Mouse (Mus musculus) CH12.LX (cell line): ENCODE results near the gene Dlg2. TPM values are rescaled to one million over a fixed set of nuclear protein-coding genes. Genes with fewer than 3 reads are reported as not detected.

Source experiments
- DNase-seq: peaks from one replicate; pipeline ENCODE4 v3.0.0-alpha.2; 2013; ENCODE audit errors: extremely low read depth
- H3K27ac ChIP-seq: 2 replicates; pipeline ENCODE4 v1.5.1; 2012; ENCODE audit warnings: low read depth, mild to moderate bottlenecking, control low read depth, moderate library complexity; ENCODE audit not compliant: insufficient read depth
- H3K27me3 ChIP-seq: replicated peaks from 2 replicates; pipeline ENCODE3; 2012; ENCODE audit warnings: inconsistent platforms
- H3K36me3 ChIP-seq, 2 experiments: replicated peaks in 1 of 2; 2 replicates each; pipeline versions ENCODE3 to v1.6.1; 2012; ENCODE audit warnings: inconsistent platforms in 1 of 2, low read length in 1 of 2, mild to moderate bottlenecking in 1 of 2, mixed read lengths in 1 of 2, moderate library complexity in 1 of 2; ENCODE audit not compliant: control insufficient read depth in 1 of 2, insufficient read depth in 1 of 2
- H3K4me1 ChIP-seq, 2 experiments: 2 replicates each; pipeline ENCODE4 v1.6.1; 2012; ENCODE audit warnings: inconsistent platforms in 1 of 2, moderate library complexity in 1 of 2; ENCODE audit not compliant: insufficient read depth in 2 of 2, control insufficient read depth in 1 of 2
- H3K4me2 ChIP-seq: 2 replicates; pipeline ENCODE4 v1.6.1; 2012; ENCODE audit warnings: low read depth, mild to moderate bottlenecking, control low read depth; ENCODE audit not compliant: poor library complexity, insufficient read depth, severe bottlenecking
- H3K4me3 ChIP-seq, 3 experiments: fragments of 150-350 bp in 1 of 3; sonication (generic) in 1 of 3; replicated peaks in 1 of 3; 2 replicates each; pipeline versions ENCODE3 to v1.5.1; 2011 to 2012; ENCODE audit warnings: low read depth in 2 of 3, low read length in 2 of 3, mild to moderate bottlenecking in 2 of 3, moderate library complexity in 2 of 3, control low read depth in 1 of 3, improper control_type of control experiment in 1 of 3, inconsistent platforms in 1 of 3, mixed read lengths in 1 of 3; ENCODE audit not compliant: poor library complexity in 1 of 3
- H3K79me2 ChIP-seq: replicated peaks from 2 replicates; pipeline ENCODE4 v1.6.1; 2012; ENCODE audit warnings: mild to moderate bottlenecking, moderate library complexity; ENCODE audit not compliant: control insufficient read depth, poor library complexity, insufficient read depth, severe bottlenecking; ENCODE audit errors: extremely low read depth
- H3K9ac ChIP-seq: 2 replicates; pipeline ENCODE4 v1.6.1; 2012; ENCODE audit warnings: low read depth, mild to moderate bottlenecking, control low read depth, moderate library complexity; ENCODE audit not compliant: insufficient read depth
- H3K9me3 ChIP-seq: replicated peaks from 2 replicates; pipeline ENCODE3; 2012; ENCODE audit warnings: low read length, inconsistent platforms, mixed read lengths
- BHLHE40 ChIP-seq: IDR thresholded peaks from 2 replicates; pipeline ENCODE4 v1.6.1; 2011; ENCODE audit warnings: mild to moderate bottlenecking, low read depth, low read length, improper control_type of control experiment
- CHD1 ChIP-seq: IDR thresholded peaks from 2 replicates; pipeline ENCODE4 v1.6.1; 2012; ENCODE audit warnings: low read depth, low read length, improper control_type of control experiment, inconsistent platforms
- CHD2 ChIP-seq: IDR thresholded peaks from 2 replicates; pipeline ENCODE4 v1.6.1; 2011; ENCODE audit warnings: low read length, improper control_type of control experiment
- CTCF ChIP-seq, 2 experiments: IDR thresholded peaks in 1 of 2; conservative IDR thresholded peaks in 1 of 2; 2 replicates each; pipeline ENCODE4 v1.5.1; 2011 to 2012; ENCODE audit warnings: low read depth in 2 of 2, low read length in 2 of 2, improper control_type of control experiment in 1 of 2, inconsistent platforms in 1 of 2, mild to moderate bottlenecking in 1 of 2, moderate library complexity in 1 of 2
- JUN ChIP-seq: IDR thresholded peaks from 2 replicates; pipeline ENCODE4 v1.6.1; 2011; ENCODE audit warnings: low read depth, mild to moderate bottlenecking, low read length, improper control_type of control experiment, moderate library complexity; ENCODE audit not compliant: insufficient read depth
- JUND ChIP-seq: conservative IDR thresholded peaks from 2 replicates; pipeline ENCODE4 v1.6.1; 2011; ENCODE audit warnings: low read depth, low read length, improper control_type of control experiment
- KAT2A ChIP-seq: IDR thresholded peaks from 2 replicates; pipeline ENCODE4 v1.6.1; 2012; ENCODE audit warnings: low read length, improper control_type of control experiment, inconsistent platforms; ENCODE audit not compliant: insufficient replicate concordance
- MAFK ChIP-seq: IDR thresholded peaks from 2 replicates; pipeline ENCODE4 v1.6.1; 2011; ENCODE audit warnings: low read length, improper control_type of control experiment; ENCODE audit not compliant: insufficient replicate concordance
- MAX ChIP-seq: IDR thresholded peaks from 2 replicates; pipeline ENCODE4 v1.6.1; 2011; ENCODE audit warnings: low read length, improper control_type of control experiment
- MAZ ChIP-seq: IDR thresholded peaks from 2 replicates; pipeline ENCODE4 v1.6.1; 2012; ENCODE audit warnings: low read depth, mild to moderate bottlenecking, inconsistent platforms, low read length, improper control_type of control experiment, moderate library complexity
- MXI1 ChIP-seq: IDR thresholded peaks from 2 replicates; pipeline ENCODE4 v1.6.1; 2011; ENCODE audit warnings: mild to moderate bottlenecking, low read depth, low read length, improper control_type of control experiment
- POLR2AphosphoS2 ChIP-seq: IDR thresholded peaks from 2 replicates; pipeline ENCODE4 v1.6.1; 2011; ENCODE audit warnings: low read depth, low read length, improper control_type of control experiment
- RAD21 ChIP-seq: IDR thresholded peaks from 2 replicates; pipeline ENCODE4 v1.6.1; 2011; ENCODE audit warnings: low read depth, mild to moderate bottlenecking, low read length, improper control_type of control experiment, moderate library complexity
- RCOR1 ChIP-seq: conservative IDR thresholded peaks from 2 replicates; pipeline ENCODE4 v1.6.1; 2012; ENCODE audit warnings: low read depth, mild to moderate bottlenecking, inconsistent platforms, low read length, improper control_type of control experiment
- SIN3A ChIP-seq: IDR thresholded peaks from 2 replicates; pipeline ENCODE4 v1.6.1; 2012; ENCODE audit warnings: low read length, improper control_type of control experiment, inconsistent platforms
- SMC3 ChIP-seq: IDR thresholded peaks from 2 replicates; pipeline ENCODE4 v1.6.1; 2011; ENCODE audit warnings: low read depth, low read length, improper control_type of control experiment
- UBTF ChIP-seq: IDR thresholded peaks from 2 replicates; pipeline ENCODE4 v1.6.1; 2012; ENCODE audit warnings: low read depth, mild to moderate bottlenecking, inconsistent platforms, low read length, improper control_type of control experiment, moderate library complexity
- USF2 ChIP-seq: conservative IDR thresholded peaks from 2 replicates; pipeline ENCODE4 v1.6.1; 2011; ENCODE audit warnings: low read depth, low read length, improper control_type of control experiment
- ZKSCAN1 ChIP-seq: IDR thresholded peaks from 2 replicates; pipeline ENCODE4 v1.6.1; 2012; ENCODE audit warnings: low read depth, inconsistent platforms, low read length, improper control_type of control experiment, borderline replicate concordance
- ZNF384 ChIP-seq: IDR thresholded peaks from 2 replicates; pipeline ENCODE4 v1.6.1; 2012; ENCODE audit warnings: low read depth, low read length, improper control_type of control experiment, inconsistent platforms
- dilution Hi-C: fragments of 300-500 bp; cut with MboI; formaldehyde crosslinking; loops from 2 replicates; pipeline ENCODE4 v1.14.3; 2020; ENCODE audit warnings: low sequenced_read_pairs; ENCODE audit not compliant: extremely low pct_unique_long_range_greater_than_20kb, extremely low pct_ligation_motif_present
- in situ Hi-C: fragments of 300-500 bp; cut with MboI; formaldehyde crosslinking; loops from 3 replicates; pipeline ENCODE4 v1.14.3; 2019; ENCODE audit warnings: low sequenced_read_pairs, low pct_ligation_motif_present, low pct_unique_long_range_greater_than_20kb, mixed read lengths
- polyA plus RNA-seq: library from polyadenylated mRNA; unstranded; fragments of >175 nt; gene quantifications from 2 replicates; pipeline ENCODE4 v1.2.1, GENCODE M21; 2012; ENCODE audit warnings: low read depth; ENCODE audit not compliant: insufficient read length
- total RNA-seq, 2 experiments: library from RNA; depleted of rRNA; stranded (reverse); fragments of 300-350 nt in 1 of 2; fragments of >200 nt in 1 of 2; gene quantifications; 2 replicates each; pipeline ENCODE4 v1.2.3; 2012 to 2014

Dlg2 gene
- total and polyA plus RNA-seq, 3 experiments = 0.36 TPM; not detected in 2

- Histone ChIP-seq H3K4me1 (peaks cover 2 to 19% of the 10 kb centered on the region in 2 experiments; a peak in 2 of 4 replicates), H3K79me2 (no peaks in the 10 kb centered on the region), H3K9me3 (no peaks in the 10 kb centered on the region), H3K27me3 (no peaks in the 10 kb centered on the region), H3K27ac (no peak overlapping the region), H3K9ac (no peak overlapping the region)
- no peak for TF ChIP-seq USF2
- TF ChIP-seq JUND = no peak
- no peak for TF ChIP-seq SIN3A
- no peak for TF ChIP-seq CHD1
- no peak for TF ChIP-seq CHD2
- TF ChIP-seq MAFK = no peak
- TF ChIP-seq MAZ = no peak
- TF ChIP-seq POLR2AphosphoS2 = no peak
- TF ChIP-seq UBTF = no peak
- no peak for TF ChIP-seq ZNF384
- no peak for TF ChIP-seq JUN
- TF ChIP-seq BHLHE40 = no peak
- TF ChIP-seq KAT2A = no peak
- no peak for TF ChIP-seq CTCF (conservative IDR thresholded peaks at IDR 0.05 in 1 of 2, IDR thresholded peaks at IDR 0.05 in 1 of 2; ENCODE audit: low read depth in 2 of 2, low read length in 2 of 2)
- no peak for TF ChIP-seq RCOR1
- TF ChIP-seq ZKSCAN1 = no peak
- TF ChIP-seq RAD21 = no peak
- TF ChIP-seq, all 38 proteins: peak for 0
- H3K36me3 ChIP-seq = no peaks in the 10 kb centered on the region
- dilution Hi-C loops = no loop called here
- no peak for DNase-seq
- H3K4me2 ChIP-seq = peak overlapping the region; percentile 88
- no peak overlapping the region for H3K4me3 ChIP-seq
- in situ Hi-C loops = no loop called here
Measured at GRCm38 (mm10) chr7:92164316-92164715, 1687.8 kb downstream of the Dlg2 start.

- no peaks in the 10 kb centered on the region for H3K27me3 ChIP-seq
- H3K4me2 ChIP-seq = peak overlapping the region; percentile 88
- H3K27ac ChIP-seq = no peak overlapping the region
- in situ Hi-C loops = no loop called here
- dilution Hi-C loops = no loop called here
- H3K4me3 ChIP-seq = peak overlapping the region in 2 of 3 experiments; percentile 19 to 29
- no peak overlapping the region for H3K9ac ChIP-seq
- peak; percentile 26 for DNase-seq
- peaks cover 2 to 19% of the 10 kb centered on the region in 2 experiments; a peak in 2 of 4 replicates for H3K4me1 ChIP-seq
- no peaks in the 10 kb centered on the region for H3K79me2 ChIP-seq
- H3K9me3 ChIP-seq = no peaks in the 10 kb centered on the region
- no peaks in the 10 kb centered on the region for H3K36me3 ChIP-seq
- TF ChIP-seq CTCF (conservative IDR thresholded peaks at IDR 0.05 in 1 of 2, IDR thresholded peaks at IDR 0.05 in 1 of 2; ENCODE audit: low read depth in 2 of 2, low read length in 2 of 2) = no peak
- no peak for TF ChIP-seq SIN3A
- TF ChIP-seq MAX = no peak
- no peak for TF ChIP-seq MXI1
- no peak for TF ChIP-seq JUND
- no peak for TF ChIP-seq JUN
- no peak for TF ChIP-seq SMC3
Measured at GRCm38 (mm10) chr7:92164875-92165518, 1688.5 kb downstream of the Dlg2 start.
